In genomic region chr4:154586334-154586733, GRCm38 (mm10) we compare ENCODE assay signal across 9 mouse cellular contexts. TPM values are rescaled to one million over a fixed set of nuclear protein-coding genes. Genes with fewer than 3 reads are reported as not detected.
DNase-seq lines count a peak whose midpoint lies in the region; ATAC-seq lines count a peak whose summit lies in the region.
"Had no signal": no experiment of that assay in that cellular context is flagged by ENCODE, and none has a peak within 500 bp of the region (broad histone marks: within the 10 kb centered on the region; RNA-seq: fewer than 3 reads in every experiment).

No protein-coding gene starts in this region.

- DNase-seq in heart, postnatal 25 days (ENCODE audit: low spot score), result no peak
- no peak for DNase-seq in lung, postnatal 4 days
- peak; percentile 43 for DNase-seq in limb, embryonic 10.5 days (ENCODE audit: low spot score)
- DNase-seq in spleen, postnatal 10 days (ENCODE audit: low spot score in 2 of 2), result no peak
- DNase-seq in thymus, postnatal 0 days (ENCODE audit: low spot score), result no peak
- DNase-seq: kidney, postnatal 4 days had no signal

- no peak for ATAC-seq in heart, embryonic 12.5 days (ENCODE audit: insufficient number of reproducible peaks, low FRiP score)
- no peak for ATAC-seq in lung, embryonic 15.5 days (ENCODE audit: borderline replicate concordance, extremely low read depth, low FRiP score, low TSS enrichment)
- no peak for ATAC-seq in embryonic facial prominence, embryonic 15.5 days (ENCODE audit: insufficient number of reproducible peaks, low FRiP score, low TSS enrichment, low read depth)

- no peaks in the 10 kb centered on the region for H3K36me3 ChIP-seq in heart, embryonic 12.5 days
- no peaks in the 10 kb centered on the region for H3K36me3 ChIP-seq in lung, embryonic 15.5 days
- H3K36me3 ChIP-seq in embryonic facial prominence, embryonic 15.5 days, result no peaks in the 10 kb centered on the region
- H3K36me3 ChIP-seq in limb, embryonic 10.5 days, result peaks cover 25% of the 10 kb centered on the region

- H3K4me3 ChIP-seq in heart, embryonic 12.5 days, result no peak overlapping the region
- H3K4me3 ChIP-seq in lung, embryonic 15.5 days, result no peak overlapping the region
- H3K4me3 ChIP-seq in embryonic facial prominence, embryonic 15.5 days (replicated peaks), result no peak overlapping the region
- no peak overlapping the region for H3K4me3 ChIP-seq in limb, embryonic 10.5 days

- H3K27ac ChIP-seq in heart, embryonic 12.5 days (ENCODE audit: poor library complexity, severe bottlenecking), result peak overlapping the region; percentile 66
- H3K27ac ChIP-seq in lung, embryonic 15.5 days, result peak overlapping the region; percentile 93
- H3K27ac ChIP-seq in embryonic facial prominence, embryonic 15.5 days (replicated peaks), result peak overlapping the region; percentile 60; the same call in 1 of the 2 replicates
- H3K27ac ChIP-seq in limb, embryonic 10.5 days, result peak overlapping the region; percentile 69

- no peak overlapping the region for H3K4me2 ChIP-seq in heart, embryonic 12.5 days
- 0 out of 2 replicates have a peak overlapping the region, but pooled peaks have one; percentile 13 for H3K4me2 ChIP-seq in lung, embryonic 15.5 days
- no peak overlapping the region for H3K4me2 ChIP-seq in embryonic facial prominence, embryonic 15.5 days (replicated peaks)

- H3K9me3 ChIP-seq in heart, embryonic 12.5 days (replicated peaks), result no peaks in the 10 kb centered on the region
- no peaks in the 10 kb centered on the region for H3K9me3 ChIP-seq in lung, embryonic 15.5 days
- no peaks in the 10 kb centered on the region for H3K9me3 ChIP-seq in embryonic facial prominence, embryonic 15.5 days (replicated peaks)
- H3K9me3 ChIP-seq in limb, embryonic 10.5 days (replicated peaks), result no peaks in the 10 kb centered on the region

- peaks cover 62% of the 10 kb centered on the region for H3K4me1 ChIP-seq in heart, embryonic 12.5 days (replicated peaks)
- peaks cover 62% of the 10 kb centered on the region for H3K4me1 ChIP-seq in lung, embryonic 15.5 days
- H3K4me1 ChIP-seq in embryonic facial prominence, embryonic 15.5 days, result peaks cover 41% of the 10 kb centered on the region
- H3K4me1 ChIP-seq in limb, embryonic 10.5 days, result peaks cover 90% of the 10 kb centered on the region

- 0 out of 2 replicates have a peak overlapping the region, but pooled peaks have one; percentile 30 for H3K9ac ChIP-seq in heart, embryonic 12.5 days
- H3K9ac ChIP-seq in lung, embryonic 15.5 days, result no peak overlapping the region
- no peak overlapping the region for H3K9ac ChIP-seq in embryonic facial prominence, embryonic 15.5 days

- intact Hi-C loops in heart, postnatal 25 days (cut with DNase I), result no loop called here

- 76% methylated on average over 11 of the region's 11 CpGs for WGBS in heart, embryonic 12.5 days
- 64% methylated on average over 11 of the region's 11 CpGs for WGBS in lung, embryonic 15.5 days
- 46% methylated on average over 11 of the region's 11 CpGs for WGBS in embryonic facial prominence, embryonic 15.5 days
- 80% methylated on average over 11 of the region's 11 CpGs for WGBS in limb, embryonic 10.5 days

- H3K27me3 ChIP-seq in heart, embryonic 12.5 days (replicated peaks), result 0 out of 2 replicates have a peak, but pooled peaks cover 4% of the 10 kb centered on the region
- H3K27me3 ChIP-seq in lung, embryonic 15.5 days, result no peaks in the 10 kb centered on the region
- 0 out of 2 replicates have a peak, but pooled peaks cover 5% of the 10 kb centered on the region for H3K27me3 ChIP-seq in embryonic facial prominence, embryonic 15.5 days
- H3K27me3 ChIP-seq in limb, embryonic 10.5 days (ENCODE audit: low read depth, poor library complexity, severe bottlenecking), result no peaks in the 10 kb centered on the region

RNA-seq across cellular contexts. Expression of gene Prdm16, which starts 50.3 kb away (rescaled TPM):
- 21.8 and 23.0 TPM in 2 replicates for polyA plus RNA-seq in heart, embryonic 12.5 days (2016; fragmentation: Nextera tagmentation; extraction: Ambion mirVana)
- total RNA-seq in heart, postnatal 25 days (2021), result 10 to 100 TPM; 12.9 to 13.4 TPM
- 20.3 and 22.4 TPM in 2 replicates for polyA plus RNA-seq in lung, embryonic 15.5 days (2015; fragmentation: Nextera tagmentation; extraction: Ambion mirVana)
- 10.9 and 12.5 TPM in 2 replicates for polyA plus RNA-seq in embryonic facial prominence, embryonic 15.5 days (2015; fragmentation: Nextera tagmentation; extraction: Ambion mirVana)
- 67.4 and 93.9 TPM in 2 replicates for polyA plus RNA-seq in limb, embryonic 10.5 days (2016; fragmentation: Nextera tagmentation; extraction: Ambion mirVana)
- 6.6 and 7.6 TPM in 2 replicates for polyA plus RNA-seq in thymus, postnatal 0 days (2015; fragmentation: Nextera tagmentation; extraction: Ambion mirVana)
